Mouse (Mus musculus) lung, postnatal 10 days (tissue): ENCODE measurements around the gene Fam13c.

ENCODE experiments used
- DNase-seq: peaks from one replicate; pipeline ENCODE4 v3.0.0; 2021

Fam13c gene

DNA sequence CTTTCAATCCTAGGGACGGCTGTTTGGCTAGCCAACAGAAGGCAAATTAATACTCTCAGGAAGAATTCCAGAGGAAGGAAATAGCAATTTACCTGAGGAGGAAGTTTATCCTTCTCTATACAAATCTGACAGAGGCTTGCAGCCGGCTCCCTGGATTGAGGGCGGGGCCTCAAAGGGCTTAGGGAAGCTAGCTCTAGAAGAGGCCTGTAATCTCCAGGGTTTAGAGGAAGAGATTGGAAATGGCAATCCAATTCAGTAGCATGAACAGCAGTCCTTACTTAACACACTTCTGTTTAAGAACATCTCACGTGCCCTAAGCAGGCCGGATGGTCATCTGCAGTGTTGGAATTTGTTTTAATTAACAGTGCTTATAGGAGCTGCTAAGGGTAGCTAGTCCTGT, 81.1 kb downstream of the Fam13c start:
- DNase-seq = peak; percentile 33

DNA sequence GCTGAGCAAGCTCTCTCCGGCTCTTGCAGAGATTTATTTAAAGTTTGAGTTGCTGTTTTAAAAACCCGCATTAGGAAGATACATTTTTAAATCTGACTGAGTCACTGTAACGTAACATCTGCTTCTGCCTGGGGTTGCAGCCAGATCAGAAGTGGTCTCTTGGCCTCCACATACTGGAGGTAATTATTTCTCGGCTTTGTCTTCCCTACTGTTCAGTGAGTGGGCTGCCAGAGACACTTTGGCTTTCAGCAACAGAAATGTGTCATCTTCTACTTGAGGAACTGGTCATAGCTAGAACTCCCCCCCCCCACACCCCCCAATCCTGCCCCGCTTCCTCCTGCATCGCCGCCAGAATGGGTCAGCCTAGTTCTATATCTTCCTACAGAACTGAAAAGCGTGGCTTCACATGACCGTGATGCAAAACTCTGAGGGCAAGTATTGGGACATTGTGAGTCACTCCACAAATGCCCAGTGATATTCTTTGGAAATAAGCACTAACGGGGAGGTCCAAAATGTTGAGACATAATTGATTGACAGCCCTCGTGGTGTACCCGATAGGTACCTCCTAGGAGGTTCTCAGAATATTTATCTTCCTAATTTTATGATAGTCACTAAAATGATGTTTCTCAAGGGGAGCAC, 90.0 kb downstream of the Fam13c start:
- DNase-seq = no peak

DNA sequence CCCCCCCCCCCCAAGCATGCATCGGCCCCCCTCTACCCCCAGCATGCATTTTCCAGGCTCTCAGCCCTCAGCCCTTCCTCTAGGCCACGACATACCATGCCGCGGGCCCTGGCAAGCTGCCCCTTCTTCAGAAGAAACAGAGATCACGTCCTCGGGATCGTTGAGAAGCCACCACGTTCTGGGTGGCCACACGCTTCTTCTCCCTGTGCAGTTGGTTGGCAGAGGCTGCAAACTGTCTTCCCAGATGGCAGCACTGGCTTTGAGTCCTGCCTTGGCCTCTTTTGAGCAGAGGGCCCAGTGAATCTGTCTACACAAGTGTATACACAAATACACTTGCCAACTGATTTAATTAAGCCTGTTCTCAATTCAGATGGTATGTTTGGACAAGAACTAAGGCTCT, 92.0 kb downstream of the Fam13c start:
- no peak for DNase-seq

DNA sequence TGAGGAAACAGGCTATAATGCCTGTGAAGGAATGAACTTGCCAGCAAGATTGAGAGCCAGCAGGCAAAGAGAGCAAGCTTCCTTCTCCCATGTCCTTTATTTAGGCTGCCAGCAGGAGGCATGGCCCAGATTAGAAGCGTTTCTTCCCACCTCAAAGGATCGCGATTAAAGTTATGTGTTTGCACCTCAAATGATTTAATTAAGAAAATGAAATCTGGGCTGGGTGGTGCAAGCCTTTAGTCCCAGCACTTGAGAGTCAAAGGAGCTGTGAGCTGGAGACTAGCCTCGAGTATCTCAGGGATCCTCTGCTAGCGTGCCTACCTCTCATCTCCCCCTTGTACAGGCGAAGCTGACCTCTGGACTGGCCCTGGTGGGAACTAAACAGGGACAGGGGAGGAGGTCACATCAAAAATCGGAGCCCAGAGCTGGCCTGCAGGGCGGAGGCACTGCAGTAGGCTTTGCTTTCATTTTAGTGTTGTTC, 93.1 kb downstream of the Fam13c start:
- no peak for DNase-seq

DNA sequence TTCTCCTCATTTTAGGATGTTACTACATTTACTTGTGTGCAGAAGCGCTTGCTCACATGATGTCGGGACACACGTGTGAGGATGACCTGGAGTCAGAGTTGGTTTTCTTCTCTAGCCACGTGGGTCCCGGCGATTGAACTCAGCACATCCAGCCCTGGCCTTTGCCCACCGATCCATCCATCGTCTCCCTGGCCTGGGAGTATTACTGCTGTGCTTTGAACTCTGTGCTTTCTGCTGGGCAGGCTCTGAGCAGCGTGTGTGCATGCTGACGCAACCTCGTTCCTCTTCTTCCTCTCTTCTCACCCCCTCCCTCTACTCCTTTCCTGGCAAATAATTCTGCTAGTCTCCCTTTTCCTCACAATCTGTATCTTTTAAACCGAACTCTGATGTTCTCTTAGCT, 93.7 kb downstream of the Fam13c start:
- no peak for DNase-seq

DNA sequence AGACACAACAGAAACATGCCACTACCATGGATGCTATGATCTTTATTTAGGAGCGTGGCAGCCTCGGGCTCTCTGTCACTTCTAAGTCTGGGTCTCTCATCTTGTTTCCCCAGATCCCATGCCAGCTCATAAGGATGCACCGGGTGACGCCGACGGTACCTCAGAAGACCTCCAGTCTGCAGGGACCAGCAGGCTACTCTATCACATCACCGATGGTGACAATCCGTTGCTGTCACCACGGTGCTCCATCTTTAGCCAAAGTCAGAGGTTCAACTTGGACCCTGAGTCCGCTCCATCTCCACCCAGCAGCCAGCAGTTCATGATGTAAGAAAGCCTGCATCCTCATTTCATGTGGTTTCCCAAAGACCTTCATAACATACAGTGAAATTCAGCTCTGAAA, 94.3 kb downstream of the Fam13c start:
- DNase-seq = no peak

DNA sequence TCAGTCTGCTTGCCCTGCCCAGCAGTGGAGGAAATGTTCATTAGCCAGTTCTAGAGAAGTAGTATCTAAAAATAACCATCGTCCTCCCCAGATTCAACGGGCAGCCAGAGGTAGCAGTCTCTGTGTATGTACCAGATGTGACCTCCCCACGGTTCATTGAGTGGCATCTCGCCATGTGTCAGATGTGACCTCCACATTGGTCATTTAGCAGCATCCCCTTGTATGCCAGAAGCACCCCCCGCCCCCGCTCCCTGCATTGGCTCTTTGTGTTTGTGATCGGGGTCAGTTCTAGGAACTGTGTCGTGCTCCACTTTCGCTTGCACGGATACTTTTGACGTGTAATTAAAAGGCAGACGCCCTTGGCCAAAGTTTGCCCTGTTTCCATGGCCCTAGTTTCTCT, 95.1 kb downstream of the Fam13c start:
- DNase-seq = no peak

DNA sequence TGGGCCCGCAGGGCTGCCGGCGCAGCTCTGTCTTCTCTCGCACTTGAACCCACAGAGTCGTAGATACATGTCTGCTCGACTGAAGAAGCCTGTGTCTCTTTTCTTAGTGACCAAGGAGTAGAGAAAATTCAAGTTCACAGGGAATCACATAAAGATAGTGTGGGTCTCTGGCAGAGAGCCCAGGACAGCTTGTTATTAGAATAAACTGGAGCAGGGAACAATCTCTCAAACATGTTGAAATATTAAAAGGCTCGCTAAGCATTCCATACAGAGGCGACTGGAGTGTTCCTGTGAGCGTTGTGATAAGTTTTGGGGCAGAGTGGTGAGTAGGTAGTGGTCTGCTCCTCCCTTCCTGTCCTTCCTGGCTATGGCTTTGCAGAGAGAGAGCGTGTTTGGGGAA, 97.4 kb downstream of the Fam13c start:
- no peak for DNase-seq

DNA sequence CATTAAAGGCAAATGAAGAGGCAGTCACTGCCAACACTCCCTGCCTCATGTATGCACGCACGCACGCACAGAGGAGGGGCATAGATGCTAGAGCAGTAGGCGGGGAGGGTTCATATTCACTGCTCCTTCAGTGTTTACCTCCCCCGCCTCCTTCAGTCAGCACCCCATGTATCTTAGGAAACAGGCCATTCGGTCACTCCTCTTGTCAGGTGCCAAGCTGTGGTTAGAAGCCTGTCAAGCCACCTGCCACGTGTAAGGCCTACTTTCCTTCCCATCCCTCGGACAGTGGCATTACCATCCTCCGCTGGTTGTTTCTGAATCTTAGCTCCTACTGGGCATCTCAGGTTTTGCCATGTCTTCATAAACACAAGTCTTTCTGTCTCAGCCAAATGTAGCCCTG, 99.0 kb downstream of the Fam13c start:
- no peak for DNase-seq

DNA sequence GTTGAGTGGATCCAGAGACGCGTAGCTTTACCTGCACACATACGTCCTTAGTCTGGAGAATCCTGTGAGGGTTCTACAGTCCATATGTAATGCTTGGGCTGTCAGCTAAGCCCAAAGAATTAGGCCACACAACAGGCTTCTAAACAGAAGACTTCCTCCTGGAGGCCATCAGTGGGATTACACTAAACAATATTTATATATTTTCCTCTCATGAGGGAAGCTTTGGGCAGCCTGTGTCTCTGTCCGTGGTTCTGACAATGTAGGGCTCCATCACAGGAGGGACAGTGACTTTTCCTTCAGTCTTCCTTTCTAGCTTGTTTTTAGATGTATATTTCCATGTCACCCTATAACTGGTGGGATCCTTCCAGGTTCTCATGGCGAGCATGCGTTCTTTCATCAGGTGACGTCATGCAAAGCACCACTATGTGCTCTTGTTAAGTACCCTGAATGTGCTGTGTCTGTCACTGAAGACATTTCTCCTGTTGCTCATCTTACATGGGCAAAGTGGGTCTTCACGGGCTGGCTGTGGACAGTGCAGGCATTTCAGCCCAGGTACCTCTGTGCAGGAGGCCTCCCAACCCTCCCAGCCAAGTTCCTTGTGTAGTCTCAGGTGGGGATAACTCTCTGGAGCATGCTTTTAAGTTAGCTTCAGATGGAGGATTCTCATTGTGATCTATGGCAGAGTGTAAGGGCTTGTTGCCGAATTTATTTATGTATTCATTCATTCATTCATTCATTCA, 100.3 kb downstream of the Fam13c start:
- DNase-seq = peak; percentile 57

DNA sequence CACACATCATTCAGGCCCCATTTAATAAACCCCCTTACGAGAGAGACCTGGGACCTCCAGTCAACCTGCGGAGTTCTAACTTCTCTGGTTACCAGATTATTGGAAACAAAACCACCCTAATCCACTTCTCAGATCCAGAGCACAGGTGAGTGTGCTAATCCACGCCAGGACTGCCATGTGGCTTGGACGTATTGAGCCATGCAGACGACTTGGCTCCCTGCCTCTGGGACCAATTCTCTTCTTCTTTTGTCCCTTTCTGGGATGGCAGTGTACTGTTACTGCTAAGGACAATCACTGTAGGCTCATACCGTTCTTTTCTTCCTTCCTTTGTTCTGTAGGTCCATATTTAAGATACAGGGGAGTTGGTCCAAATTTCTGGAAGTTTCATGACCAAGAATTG, 102.6 kb downstream of the Fam13c start:
- no peak for DNase-seq

DNA sequence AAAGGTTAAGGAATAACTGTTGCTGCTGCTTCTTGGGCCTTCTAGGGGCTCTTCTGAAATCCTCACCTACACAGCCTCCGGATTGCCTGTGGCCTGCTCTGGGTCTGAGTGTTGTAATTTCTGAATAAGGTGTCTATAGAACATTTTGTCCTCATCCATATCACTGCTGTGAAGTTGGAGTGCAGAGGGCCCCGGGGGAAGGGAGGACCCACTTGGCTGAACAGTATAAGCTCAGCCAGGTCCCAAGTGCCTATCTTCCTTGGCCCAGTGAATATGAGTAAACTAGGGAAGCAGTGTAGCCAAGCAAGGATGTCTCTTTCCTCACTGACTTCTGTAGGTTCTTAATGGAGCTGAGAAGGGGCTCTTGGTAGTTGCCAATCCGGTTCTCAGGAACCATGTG, 112.2 kb downstream of the Fam13c start:
- no peak for DNase-seq

DNA sequence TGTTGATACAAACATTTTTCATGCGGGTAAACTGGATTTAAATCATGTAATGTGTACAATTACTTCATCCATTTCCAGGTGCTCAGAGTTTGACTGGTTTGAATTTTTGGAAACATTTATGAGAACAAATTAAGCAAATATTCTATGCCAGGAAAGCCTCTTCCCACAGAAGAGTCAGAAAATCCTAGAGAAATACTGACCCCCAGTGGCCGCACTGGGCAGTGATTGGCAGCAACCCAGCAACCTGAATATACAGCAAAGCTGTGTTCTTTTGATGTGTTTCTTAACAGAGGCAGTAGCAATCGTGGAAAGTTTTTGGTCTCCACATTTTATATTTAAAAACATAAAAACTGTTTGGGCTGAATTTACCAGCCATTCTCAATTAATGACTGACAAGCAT, 123.4 kb downstream of the Fam13c start:
- peak; percentile 78 for DNase-seq

DNA sequence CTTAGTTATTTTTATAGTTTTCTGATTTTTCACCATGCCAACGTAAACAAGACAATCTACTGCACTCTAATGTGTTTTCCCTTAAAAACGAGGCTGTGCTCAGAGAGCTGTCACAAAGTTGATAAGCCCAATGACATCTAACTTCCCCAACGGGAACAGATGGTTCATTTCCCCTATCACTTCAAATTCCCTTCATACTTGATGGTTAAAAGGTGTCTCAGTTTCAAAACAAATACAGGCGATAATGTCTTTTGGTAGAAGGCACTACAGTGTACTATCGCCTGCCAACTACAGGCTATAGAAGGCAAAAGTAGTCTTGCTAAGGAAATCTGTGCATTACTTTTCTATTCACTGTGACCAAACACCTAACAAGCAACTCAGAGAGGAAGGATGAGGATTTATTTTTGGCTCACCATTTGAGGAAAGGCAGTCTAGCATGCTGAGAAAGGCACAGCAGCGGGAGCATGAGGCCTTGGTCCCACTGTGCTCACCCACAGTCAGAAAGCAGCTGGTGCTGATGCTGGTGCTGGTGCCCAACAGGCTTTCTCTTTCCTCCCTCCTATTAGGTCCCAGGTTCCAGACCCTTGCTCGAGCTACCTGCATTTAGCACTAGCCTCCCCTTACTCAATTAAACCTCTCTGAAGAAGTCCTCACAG, 141.4 kb downstream of the Fam13c start:
- DNase-seq = peak; percentile 10

DNA sequence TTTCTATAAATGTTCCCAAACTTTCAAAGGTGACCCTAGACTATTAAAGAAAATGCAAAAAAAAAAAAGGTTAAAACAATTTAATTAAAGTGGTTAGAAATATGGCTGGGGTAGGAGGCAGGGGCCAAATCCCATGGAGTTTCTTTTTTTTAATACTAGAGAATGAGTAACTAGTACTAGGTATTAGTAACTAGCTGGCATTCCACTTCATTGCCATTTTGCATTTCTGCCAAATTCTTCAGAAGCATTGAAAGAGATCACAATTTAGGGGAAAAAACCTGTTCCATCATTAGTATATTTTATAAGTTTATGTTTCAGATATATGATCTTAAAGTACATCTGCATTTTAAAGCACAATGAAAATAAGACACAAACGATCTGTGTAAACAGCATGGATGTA, 143.9 kb downstream of the Fam13c start:
- no peak for DNase-seq

DNA sequence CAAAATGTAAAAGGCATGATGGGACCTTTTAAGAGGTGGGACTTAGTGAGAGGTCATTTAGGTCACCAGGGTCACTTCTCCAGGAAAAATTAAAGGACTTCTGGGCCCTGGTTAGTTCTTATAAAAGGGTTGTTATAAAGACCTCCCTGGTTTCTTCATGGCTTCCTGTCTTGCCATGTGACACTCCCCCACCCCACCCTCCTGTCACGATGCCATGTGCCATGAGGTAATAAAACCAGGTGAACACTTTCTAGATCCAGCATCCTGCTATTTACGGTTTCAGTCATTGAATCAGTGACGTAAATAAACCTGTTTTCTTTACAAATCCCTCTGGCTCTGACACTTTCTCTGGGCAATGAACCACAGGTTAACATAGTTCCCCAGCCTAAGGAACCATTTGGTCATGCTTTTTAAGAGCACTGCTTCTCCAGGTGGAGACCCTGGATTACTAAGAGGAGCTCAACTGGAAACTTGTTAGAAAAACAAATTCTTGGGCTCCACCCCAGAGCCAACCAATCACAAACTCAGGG, 146.7 kb downstream of the Fam13c start:
- DNase-seq = no peak

DNA sequence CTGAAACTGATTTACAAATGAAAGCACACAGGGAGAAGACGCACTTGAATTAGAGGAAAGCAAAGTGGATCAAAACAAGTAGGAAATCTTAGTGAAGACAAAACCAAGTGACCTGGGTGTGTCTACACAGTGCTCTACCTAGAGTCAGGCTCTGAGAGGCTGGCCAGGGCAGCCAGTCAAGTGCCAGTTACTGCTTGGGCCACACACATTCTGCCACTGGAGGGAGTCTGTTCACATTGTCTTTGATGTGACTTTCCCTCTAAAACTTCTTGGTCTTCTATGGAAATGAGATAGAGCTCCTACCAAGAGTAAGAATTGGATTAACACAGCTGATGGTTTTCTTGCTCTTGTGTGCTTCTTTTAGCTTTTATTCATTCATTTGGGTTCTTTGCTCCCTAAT, 153.7 kb downstream of the Fam13c start:
- peak; percentile 18 for DNase-seq

DNA sequence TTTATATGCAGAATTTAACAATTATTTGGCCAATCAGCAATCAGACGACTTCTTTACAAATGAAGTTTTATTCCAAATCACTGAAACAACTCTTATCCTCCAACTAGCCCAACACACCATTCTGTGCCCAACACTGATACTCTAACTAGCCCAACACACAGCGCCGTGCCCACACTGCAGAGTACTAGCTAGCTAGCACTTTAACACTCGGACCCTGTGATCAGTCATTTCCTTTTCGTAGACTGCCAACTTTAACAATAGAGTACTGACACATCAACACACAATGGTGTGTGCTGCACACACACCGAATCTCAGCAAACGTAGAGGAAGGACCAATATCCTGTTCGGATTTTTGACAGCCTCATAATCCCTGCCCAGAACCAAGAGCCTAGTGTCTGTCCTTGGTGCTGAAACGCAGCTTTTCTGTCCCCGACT, 157.8 kb downstream of the Fam13c start:
- peak; percentile 54 for DNase-seq

DNA sequence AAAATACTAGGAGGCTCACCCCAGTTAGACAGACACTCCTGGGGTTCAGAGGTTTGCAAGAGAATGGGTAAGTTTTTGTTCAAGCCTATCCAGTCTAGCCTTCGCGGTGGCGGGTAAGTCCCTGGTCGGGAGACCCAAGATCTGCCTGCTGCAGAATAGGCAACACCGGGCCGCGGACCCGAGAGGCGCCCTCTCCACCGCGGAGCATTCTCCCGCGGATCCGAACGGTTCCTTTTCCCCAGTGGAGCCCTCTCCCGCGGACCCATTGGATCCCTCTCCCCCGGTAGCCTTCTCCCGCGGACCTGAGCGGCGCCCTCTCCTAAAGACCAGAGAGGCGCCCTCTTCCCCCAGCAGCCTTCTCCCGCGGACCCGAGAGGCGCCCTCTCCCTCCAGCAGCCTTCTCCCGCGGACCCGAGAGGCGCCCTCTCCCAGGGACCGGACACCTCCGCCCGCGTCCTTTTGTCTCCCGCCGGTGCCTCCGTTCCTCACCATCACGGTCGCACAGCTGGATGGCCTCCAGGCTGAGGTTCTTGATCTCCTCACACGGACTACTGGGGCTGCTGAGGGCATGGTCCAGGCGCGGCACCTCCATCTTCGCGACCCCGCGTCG, 158.3 kb downstream of the Fam13c start:
- no peak for DNase-seq

DNA sequence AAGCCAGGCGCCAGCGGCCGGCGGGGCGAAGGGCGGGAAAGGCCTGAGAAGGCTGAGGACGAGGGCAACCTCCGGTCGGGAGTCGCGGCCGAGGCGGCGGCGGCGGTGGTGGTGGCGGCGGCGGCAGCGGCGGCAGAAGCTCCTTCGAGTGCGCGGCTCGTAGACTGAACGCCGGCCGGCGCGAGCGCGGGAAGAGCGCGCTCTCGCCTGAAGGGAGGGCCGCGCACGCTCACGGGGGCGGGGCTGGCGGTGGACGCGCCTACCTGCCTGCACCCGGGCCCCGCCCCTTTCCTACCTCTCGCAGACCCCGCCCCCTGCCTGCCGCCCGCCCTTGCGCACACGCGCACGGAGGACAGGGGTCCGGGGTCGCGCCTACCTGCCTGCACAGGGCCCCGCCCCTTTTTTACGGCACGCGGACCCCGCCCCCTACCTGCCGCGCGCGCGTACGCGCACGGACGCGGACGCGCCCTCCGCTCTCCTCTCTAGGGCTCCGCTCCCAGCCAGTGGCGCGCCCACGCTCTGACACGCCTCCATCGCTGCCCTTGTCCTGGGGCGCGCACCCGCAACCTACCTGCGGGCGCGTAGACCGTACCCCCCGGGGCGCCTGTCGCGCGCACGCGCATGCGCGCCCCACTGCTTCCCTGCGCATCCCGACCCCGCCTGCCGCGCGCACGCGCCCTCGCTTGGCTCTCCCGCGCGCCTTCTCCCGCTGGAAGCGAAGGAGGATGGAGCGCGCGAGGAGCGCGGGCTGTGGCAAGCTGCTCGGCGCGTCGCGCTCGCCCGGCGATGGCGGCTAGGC, 159.0 kb downstream of the Fam13c start:
- DNase-seq = peak; percentile 56

DNA sequence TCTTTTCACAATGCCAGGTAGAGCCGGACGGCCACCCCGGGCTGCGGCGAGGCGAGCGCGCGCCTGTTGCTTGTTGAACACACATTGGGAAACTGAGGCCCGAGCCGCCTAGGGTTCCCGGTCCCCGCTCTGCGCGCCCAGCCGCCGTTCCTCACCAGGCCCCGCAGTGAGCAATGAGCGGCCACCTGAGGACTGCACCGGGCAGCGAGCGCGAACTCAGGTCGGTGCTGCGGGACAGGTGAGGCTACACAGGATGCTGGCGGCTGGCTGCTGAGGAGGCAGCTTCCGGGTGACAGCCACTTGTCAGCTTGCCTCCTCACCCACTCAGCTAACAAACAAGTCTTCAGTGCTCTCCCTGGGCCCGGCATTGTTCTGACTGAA, 159.6 kb downstream of the Fam13c start:
- DNase-seq = no peak
